Mouse (Mus musculus) lung, embryonic 16.5 days (tissue): ENCODE data around the gene Armcx5. TPM values are rescaled to one million over a fixed set of nuclear protein-coding genes. Genes with fewer than 3 reads are reported as not detected.
"Not testable (repeated sequence)": the region's sequence is repeated elsewhere in the genome, so short reads cannot be mapped to it uniquely, and the experiment has no call there.

Source experiments
- ATAC-seq: fragments of 200-750 bp; cut with Nextera tagmentation; 2 replicates; pipeline ENCODE4 v1.8.0; 2017; ENCODE audit warnings: low read depth, mild to moderate bottlenecking, moderate library complexity
- H3K27ac ChIP-seq: fragments of 300-500 bp; sonication (generic); 2 replicates; pipeline ENCODE4 v1.5.1; 2014; ENCODE audit warnings: mild to moderate bottlenecking, control low read depth, low read length
- H3K27me3 ChIP-seq: fragments of 300-500 bp; sonication (generic); 2 replicates; pipeline ENCODE4 v1.6.1; 2014; ENCODE audit warnings: low read depth, low read length, mixed read lengths; ENCODE audit not compliant: control insufficient read depth, insufficient read depth
- H3K36me3 ChIP-seq: fragments of 300-500 bp; sonication (generic); 2 replicates; pipeline ENCODE4 v1.6.1; 2014; ENCODE audit warnings: low read length; ENCODE audit not compliant: control insufficient read depth, insufficient read depth
- H3K4me1 ChIP-seq: fragments of 300-500 bp; sonication (generic); replicated peaks from 2 replicates; pipeline ENCODE4 v1.6.1; 2014; ENCODE audit warnings: low read length, mixed read lengths; ENCODE audit not compliant: control insufficient read depth, insufficient read depth
- H3K4me2 ChIP-seq: fragments of 300-500 bp; sonication (generic); 2 replicates; pipeline ENCODE4 v1.6.1; 2014; ENCODE audit warnings: low read depth, low read length, control low read depth
- H3K4me3 ChIP-seq: fragments of 300-500 bp; sonication (generic); 2 replicates; pipeline ENCODE4 v1.5.1; 2014; ENCODE audit warnings: mild to moderate bottlenecking, low read length, control low read depth
- H3K9ac ChIP-seq: fragments of 300-500 bp; sonication (generic); 2 replicates; pipeline ENCODE4 v1.6.1; 2014; ENCODE audit warnings: low read length, control low read depth
- H3K9me3 ChIP-seq: fragments of 300-500 bp; sonication (generic); 2 replicates; pipeline ENCODE4 v1.6.1; 2016; ENCODE audit warnings: low read length; ENCODE audit not compliant: control insufficient read depth
- WGBS: fragments of 180-500 bp; shearing (Covaris S2); extraction: QIAGEN DNeasy Blood & Tissue Kit; methylation state at CpG from one replicate; pipeline ENCODE4 v1.1.7; 2014; 5-methylcytosine and 5-hydroxymethylcytosine counted together
- polyA plus RNA-seq: library from polyadenylated mRNA; unstranded; fragments of >200 nt; fragmentation: Nextera tagmentation; extraction: Ambion mirVana; gene quantifications from 2 replicates; pipeline ENCODE4 v1.2.1, GENCODE M21; 2015

Gene Armcx5
- polyA plus RNA-seq, 1 experiment from 2014 or later = 8.5 TPM

DNA sequence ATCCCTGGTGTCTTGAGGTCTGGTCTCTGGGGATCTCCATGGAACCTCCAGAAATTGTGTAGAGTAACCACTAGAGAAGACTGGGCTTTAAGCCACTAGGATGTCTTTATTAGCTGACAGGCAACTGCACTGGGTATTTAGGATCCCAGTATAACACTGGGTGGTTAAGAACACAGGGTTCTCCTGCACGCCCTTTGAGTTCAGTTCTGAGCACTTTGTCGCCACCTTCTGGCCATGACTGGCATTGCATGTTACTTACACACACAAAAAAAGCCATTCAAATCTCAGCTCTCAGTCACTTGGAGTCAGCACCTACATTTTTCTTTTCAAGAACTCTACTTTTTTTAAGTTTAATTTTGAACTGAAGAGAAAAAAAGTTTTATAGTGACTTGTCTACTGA is 10.3 kb downstream of the Armcx5 start:
- Histone ChIP-seq H3K4me2 (no peak overlapping the region), H3K36me3 (no peaks in the 10 kb centered on the region), H3K9ac (no peak overlapping the region), H3K27me3 (no peaks in the 10 kb centered on the region), H3K9me3 (no peaks in the 10 kb centered on the region), H3K4me3 (no peak overlapping the region), H3K27ac (no peak overlapping the region), H3K4me1 (no peaks in the 10 kb centered on the region)
- ATAC-seq = no peak
- 0% methylated on average over 2 of the region's 2 CpGs for WGBS

DNA sequence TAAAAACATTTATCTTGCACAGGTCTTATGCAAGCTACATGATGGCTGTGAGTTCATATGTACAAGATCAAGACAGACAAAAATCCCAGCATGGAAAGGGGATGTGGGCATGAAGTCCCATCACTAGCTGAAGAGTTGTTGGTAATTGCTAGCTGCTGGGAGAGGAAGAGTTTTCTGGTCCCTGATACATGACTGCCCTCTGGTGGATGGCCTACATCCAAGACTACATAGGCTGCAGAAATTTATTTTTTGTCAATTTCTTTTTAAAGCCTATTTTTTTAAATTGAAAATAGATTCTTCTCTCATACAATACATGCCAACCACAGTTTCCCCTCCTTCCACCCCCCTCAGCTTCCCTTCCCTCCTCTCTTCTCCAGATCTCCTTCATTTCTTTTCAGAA is 19.2 kb downstream of the Armcx5 start:
- no peak for ATAC-seq
- H3K4me1 ChIP-seq = no peaks in the 10 kb centered on the region
- H3K36me3 ChIP-seq = peaks cover 3% of the 10 kb centered on the region

DNA sequence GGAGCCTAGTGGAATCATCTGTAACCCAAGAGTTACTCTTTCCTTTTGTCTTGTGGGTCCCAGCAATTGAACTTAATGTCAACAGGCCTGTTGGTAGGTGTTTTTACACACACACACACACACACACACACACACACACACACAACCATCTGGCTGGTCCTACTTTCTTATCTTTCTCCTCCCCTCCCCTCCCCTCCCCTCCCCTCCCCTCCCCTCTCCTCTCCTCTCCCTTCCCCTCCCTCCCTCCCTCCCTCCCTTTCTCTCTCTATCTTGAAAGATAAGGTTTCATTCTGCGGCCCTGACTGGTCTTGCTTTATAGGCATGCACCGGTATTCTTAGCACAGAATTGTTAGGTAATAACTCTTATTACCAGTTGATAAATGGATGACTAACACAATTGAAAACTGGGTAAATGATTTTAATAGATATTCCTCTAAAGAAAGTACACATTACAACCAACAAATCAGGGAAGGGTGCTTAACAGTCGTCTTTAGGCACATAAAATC is 25.6 kb downstream of the Armcx5 start:
- 64% methylated on average over 3 of the region's 3 CpGs for WGBS
- Histone ChIP-seq H3K4me3 (no peak overlapping the region), H3K9me3 (no peaks in the 10 kb centered on the region), H3K27me3 (no peaks in the 10 kb centered on the region), H3K4me1 (no peaks in the 10 kb centered on the region), H3K27ac (no peak overlapping the region), H3K4me2 (no peak overlapping the region), H3K36me3 (no peaks in the 10 kb centered on the region), H3K9ac (no peak overlapping the region)
- no peak for ATAC-seq

More for the DNA sequence above, 19.2 kb downstream of the Armcx5 start:
- H3K4me3 ChIP-seq = no peak overlapping the region
- no peak overlapping the region for H3K27ac ChIP-seq
- no peaks in the 10 kb centered on the region for H3K9me3 ChIP-seq
- H3K27me3 ChIP-seq = no peaks in the 10 kb centered on the region
- no peak overlapping the region for H3K4me2 ChIP-seq
- no peak overlapping the region for H3K9ac ChIP-seq

DNA sequence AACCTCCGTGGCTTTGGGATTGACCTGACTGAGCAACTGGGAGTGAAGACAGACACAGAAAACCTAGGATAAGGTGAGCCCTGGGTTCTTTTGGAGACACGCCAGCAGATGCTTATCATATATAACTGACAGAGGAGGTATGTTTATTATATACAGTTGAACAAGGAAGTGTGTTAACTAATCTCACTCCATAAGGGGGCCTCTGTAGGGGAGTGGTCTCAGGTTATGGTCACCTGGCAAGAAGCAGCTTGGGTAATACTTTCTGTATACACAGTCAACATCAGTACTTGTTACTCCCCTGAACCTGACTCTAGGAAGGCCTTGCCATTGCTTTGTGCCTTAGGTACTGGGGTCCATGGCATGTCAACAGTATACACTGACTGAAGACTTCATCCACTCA is 26.0 kb downstream of the Armcx5 start:
- Histone ChIP-seq H3K4me1 (no peaks in the 10 kb centered on the region), H3K4me2 (no peak overlapping the region), H3K36me3 (no peaks in the 10 kb centered on the region), H3K9me3 (no peaks in the 10 kb centered on the region), H3K27ac (no peak overlapping the region), H3K27me3 (no peaks in the 10 kb centered on the region), H3K9ac (no peak overlapping the region), H3K4me3 (no peak overlapping the region)
- ATAC-seq = no peak
- WGBS = 55% methylated on average over 2 of the region's 2 CpGs

DNA sequence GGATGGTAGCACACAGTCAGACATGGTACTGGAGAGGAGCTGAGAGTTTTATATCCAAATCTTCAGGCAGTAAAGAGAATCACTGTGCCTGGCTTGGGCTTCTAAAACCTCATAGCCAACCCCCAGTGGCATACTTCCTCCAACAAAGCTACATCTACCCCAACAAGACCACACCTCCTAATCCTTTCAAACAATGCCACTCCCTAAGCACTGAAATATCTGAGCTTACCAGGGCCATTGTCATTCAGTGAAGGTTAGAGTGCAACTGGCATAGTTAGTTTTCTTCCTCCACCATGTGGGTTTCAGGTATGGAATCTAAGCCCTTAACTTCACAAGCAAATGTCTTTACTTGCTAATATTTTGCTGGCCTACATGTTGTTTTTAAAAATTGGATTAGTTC is 49.0 kb downstream of the Armcx5 start:
- Histone ChIP-seq H3K9me3 (no peaks in the 10 kb centered on the region), H3K27me3 (no peaks in the 10 kb centered on the region), H3K27ac (no peak overlapping the region), H3K4me2 (no peak overlapping the region), H3K36me3 (no peaks in the 10 kb centered on the region), H3K9ac (no peak overlapping the region), H3K4me1 (no peaks in the 10 kb centered on the region), H3K4me3 (no peak overlapping the region)
- ATAC-seq = no peak

DNA sequence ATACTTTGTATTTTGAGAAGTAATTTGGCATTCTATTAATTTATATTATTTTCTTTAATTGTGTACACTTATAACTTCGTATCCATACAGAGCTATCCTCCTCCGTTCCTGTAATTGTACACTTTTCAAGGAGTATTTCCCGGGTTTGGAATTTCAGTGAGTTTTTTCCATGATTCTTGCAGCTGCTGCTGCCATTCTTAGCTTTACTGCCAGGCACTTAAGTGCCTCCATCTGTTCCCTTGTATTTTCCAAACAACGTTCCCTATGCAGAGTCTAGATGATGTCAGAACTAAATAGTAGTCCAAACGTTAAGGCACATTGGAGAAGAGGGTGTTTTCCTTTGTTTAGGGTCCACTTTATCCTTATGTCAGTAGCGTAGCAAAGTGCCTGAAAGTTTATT is 49.8 kb downstream of the Armcx5 start:
- Histone ChIP-seq H3K27me3 (no peaks in the 10 kb centered on the region), H3K4me1 (no peaks in the 10 kb centered on the region), H3K9ac (no peak overlapping the region), H3K27ac (no peak overlapping the region), H3K4me3 (no peak overlapping the region), H3K4me2 (no peak overlapping the region), H3K9me3 (no peaks in the 10 kb centered on the region), H3K36me3 (no peaks in the 10 kb centered on the region)
- WGBS = 65% methylated on average over 6 of the region's 6 CpGs
- ATAC-seq = no peak

DNA sequence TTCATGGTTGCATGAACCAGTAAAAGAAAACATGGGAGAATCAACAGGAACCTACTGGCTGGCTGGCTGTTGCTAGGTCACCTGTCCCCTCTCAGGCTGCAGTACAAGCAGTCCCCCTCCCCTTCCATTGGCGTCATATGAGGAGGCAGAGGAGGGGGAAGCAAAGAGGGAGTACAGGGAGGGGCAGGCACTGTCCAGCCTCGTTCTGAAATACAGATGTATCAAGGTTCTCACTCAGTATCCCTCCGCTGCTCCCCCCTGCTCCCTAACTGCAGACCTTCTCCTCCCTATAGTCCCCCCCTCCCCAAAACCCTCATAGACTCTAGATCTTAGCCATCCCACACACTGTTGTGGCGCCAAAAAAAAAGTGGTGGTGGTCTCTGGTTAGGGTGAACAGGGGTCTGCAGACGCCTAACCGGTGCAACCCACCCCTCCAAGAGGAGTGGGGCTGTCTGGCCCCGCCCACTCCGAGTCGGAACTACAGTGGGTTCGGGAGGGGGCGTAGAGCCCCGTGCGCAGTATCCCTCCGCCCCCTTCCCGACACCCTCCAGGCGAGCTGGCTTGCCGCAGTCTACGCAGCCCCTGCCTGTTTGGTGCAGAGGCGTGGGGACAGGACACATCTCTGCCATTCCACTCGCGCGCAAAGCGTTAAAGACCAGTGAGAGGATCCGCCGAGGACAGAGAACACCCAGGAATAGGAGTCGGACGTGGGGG is 53.2 kb downstream of the Armcx5 start:
- peak; percentile 95 for ATAC-seq
- not testable (repeated sequence) for H3K27ac ChIP-seq, H3K4me1 ChIP-seq, H3K27me3 ChIP-seq, H3K36me3 ChIP-seq, H3K9me3 ChIP-seq
- H3K4me2 ChIP-seq = peak overlapping the region; percentile 63
- H3K9ac ChIP-seq = peak overlapping the region; percentile 55
- WGBS = 18% methylated on average over 25 of the region's 27 CpGs
- peak overlapping the region; percentile 62 for H3K4me3 ChIP-seq

DNA sequence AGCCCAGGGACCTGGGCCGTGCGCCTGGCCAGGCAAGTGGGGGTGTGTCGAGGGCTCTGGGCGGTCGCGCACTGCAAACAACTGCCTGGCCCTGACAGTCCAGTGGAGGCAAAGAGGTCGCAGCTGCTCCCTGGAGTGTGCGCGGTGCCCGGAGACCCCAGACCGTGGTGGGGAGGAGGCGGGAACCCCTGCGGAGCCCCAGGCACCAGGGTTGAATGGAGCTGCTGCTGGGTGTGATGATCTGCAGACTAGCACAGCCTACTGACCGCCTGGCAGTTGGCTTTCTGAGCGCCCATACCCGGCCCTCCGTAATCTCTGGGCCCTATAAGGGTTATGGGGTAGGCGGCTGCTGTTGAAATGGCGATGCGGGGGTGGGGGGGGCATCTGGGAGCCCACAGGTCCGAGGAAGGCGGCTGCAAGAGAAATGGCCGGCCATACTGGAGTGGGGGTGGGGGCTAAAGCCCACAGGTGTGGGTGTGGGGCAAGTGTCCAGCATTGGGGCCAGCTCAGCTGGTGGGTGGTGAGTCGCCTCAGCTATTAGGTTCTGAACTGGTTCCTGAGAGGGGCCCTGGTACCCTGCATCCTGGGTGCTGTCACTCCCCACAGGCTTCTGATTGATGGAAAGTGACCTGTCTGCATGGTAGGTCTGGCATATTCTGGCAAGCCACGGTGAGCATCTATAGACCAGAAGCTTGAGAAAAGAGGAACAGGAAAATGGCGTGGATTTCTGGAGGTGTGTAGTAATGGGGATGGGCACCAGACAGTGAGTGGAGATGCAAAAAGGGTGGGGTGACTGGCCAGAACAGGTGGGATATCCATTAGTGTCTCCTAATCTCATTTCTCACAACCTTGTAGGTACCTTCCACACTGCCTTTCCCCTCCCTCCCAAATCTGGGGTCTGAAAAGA is 54.0 kb downstream of the Armcx5 start:
- ATAC-seq = peak; percentile 77
- WGBS = 12% methylated on average over 21 of the region's 26 CpGs
- not testable (repeated sequence) for H3K27ac ChIP-seq

More for the DNA sequence above, 54.0 kb downstream of the Armcx5 start:
- not testable (repeated sequence) for H3K36me3 ChIP-seq, H3K9me3 ChIP-seq, H3K27me3 ChIP-seq, H3K4me1 ChIP-seq
- H3K9ac ChIP-seq = peak overlapping the region; percentile 55
- peak overlapping the region; percentile 63 for H3K4me2 ChIP-seq
- peak overlapping the region; percentile 62 for H3K4me3 ChIP-seq
